Mouse (Mus musculus): ENCODE measurements at regions not wholly inside any gene's neighbourhood (a gene's known extent, or its start where the extent isn't known, plus 50 kb on each side); places are given as distances from the start of the nearest gene placed in this dataset.

- Histone ChIP-seq H3K36me3 (no peaks in the 10 kb centered on the region), H3K4me3 (no peak overlapping the region), H3K9ac (no peak overlapping the region), H3K27ac (no peak overlapping the region), H3K4me1 (no peaks in the 10 kb centered on the region), H3K9me3 (no peaks in the 10 kb centered on the region), H3K27me3 (no peaks in the 10 kb centered on the region), H3K4me2 (replicated peaks) (no peak overlapping the region)
- no peak for ATAC-seq (ENCODE audit: insufficient number of reproducible peaks, insufficient read depth, low FRiP score, low TSS enrichment)
- 87% methylated on average over 5 of the region's 5 CpGs for WGBS
These were observed 559.5 kb upstream of the Plxna2 start for GRCm38 (mm10) chr1:194058512-194058911.

- Histone ChIP-seq H3K4me2 (replicated peaks) (no peak overlapping the region), H3K27me3 (no peaks in the 10 kb centered on the region), H3K36me3 (no peaks in the 10 kb centered on the region), H3K4me1 (no peaks in the 10 kb centered on the region), H3K27ac (no peak overlapping the region), H3K9ac (no peak overlapping the region), H3K9me3 (no peaks in the 10 kb centered on the region), H3K4me3 (no peak overlapping the region)
- ATAC-seq (ENCODE audit: insufficient number of reproducible peaks, insufficient read depth, low FRiP score, low TSS enrichment) = no peak
- WGBS = 21% methylated on average over 1 of the region's 1 CpGs
These were observed 561.5 kb upstream of the Plxna2 start for GRCm38 (mm10) chr1:194056544-194056943.

DNA sequence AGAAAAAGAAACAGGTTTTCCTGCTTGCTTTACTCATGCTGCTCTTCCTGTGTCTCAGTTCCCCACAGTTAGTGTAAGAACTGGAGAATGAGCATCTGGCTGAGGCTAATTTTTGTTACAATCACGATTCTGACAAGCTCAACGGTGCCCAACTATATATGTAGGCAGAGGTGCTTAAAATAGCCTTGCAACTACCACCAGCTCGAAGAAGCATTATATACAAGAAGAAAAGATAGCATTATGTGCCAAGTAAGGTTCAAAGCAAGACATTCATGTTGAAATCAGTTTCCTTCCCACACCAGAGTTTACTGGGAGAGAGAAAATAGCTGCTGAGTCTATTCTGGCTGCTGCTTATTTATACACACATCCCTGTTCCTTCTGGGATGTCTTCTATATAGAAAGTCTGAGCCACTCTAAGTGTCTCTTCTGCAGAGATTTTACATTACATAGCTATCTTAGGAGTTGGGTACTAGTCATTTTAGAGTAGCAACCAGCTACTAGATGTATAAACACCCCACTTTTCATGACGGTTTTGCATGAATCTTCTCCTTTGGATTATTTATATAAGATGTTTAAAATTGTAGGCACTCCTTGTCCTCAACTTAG is 568.2 kb upstream of the Plxna2 start:
- H3K27ac ChIP-seq = no peak overlapping the region
- no peak overlapping the region for H3K9ac ChIP-seq
- 73% methylated on average over 4 of the region's 4 CpGs for WGBS
- no peaks in the 10 kb centered on the region for H3K9me3 ChIP-seq
- no peaks in the 10 kb centered on the region for H3K36me3 ChIP-seq
- ATAC-seq (ENCODE audit: insufficient number of reproducible peaks, insufficient read depth, low FRiP score, low TSS enrichment) = no peak
- no peak overlapping the region for H3K4me3 ChIP-seq
- no peaks in the 10 kb centered on the region for H3K27me3 ChIP-seq
- no peaks in the 10 kb centered on the region for H3K4me1 ChIP-seq
- no peak overlapping the region for H3K4me2 ChIP-seq (replicated peaks)

DNA sequence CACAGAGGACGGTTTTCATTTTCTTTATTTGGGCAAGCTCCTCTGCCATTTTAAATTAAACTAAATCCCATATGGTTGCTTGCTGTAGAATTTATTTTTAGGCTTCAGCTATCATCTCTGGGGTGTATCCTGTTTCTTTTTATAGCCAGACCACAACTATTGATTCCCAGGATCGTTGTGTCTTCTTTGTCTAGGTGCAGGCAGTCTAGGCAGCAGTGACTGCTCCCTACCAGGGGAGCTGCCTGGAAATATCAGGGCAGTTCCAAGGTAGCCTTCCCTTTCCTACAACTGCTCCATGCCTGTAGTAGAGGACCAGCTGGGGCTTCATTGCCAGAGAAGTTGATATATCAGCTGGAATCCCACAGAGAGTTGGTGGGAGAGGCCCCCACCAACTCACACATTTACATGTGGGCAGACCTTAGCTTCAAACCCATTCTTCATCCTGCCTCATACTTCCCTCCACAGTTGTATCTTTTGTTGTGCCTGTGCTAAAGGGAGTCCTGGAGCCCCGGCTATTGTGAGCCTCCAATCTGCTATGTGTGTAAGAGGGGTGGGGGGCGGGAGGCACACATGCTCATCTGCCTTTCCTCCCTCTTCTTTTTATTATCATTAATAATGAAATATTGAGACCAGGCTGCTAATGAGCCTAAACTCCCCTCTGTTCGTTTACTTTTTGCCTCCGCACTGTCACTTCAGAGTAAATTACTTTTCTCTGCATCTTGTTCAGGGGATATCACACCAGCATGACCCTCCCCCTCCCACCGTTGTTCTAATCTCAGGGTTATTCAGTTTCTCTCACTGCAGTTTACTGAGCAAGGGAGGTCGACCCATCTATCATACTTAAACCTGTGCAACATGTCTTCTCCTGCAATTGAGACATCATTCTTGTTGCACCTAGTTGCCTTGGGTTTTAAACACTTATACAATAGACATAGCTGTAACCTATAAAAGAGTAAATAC is 576.3 kb upstream of the Plxna2 start:
- H3K27me3 ChIP-seq = no peaks in the 10 kb centered on the region
- no peak overlapping the region for H3K27ac ChIP-seq
- no peak overlapping the region for H3K4me2 ChIP-seq (replicated peaks)
- H3K9ac ChIP-seq = no peak overlapping the region
- no peak overlapping the region for H3K4me3 ChIP-seq
- WGBS = 66% methylated on average over 8 of the region's 8 CpGs
- H3K36me3 ChIP-seq = no peaks in the 10 kb centered on the region
- no peaks in the 10 kb centered on the region for H3K9me3 ChIP-seq
- 0 out of 2 replicates have a peak, but pooled peaks cover 6% of the 10 kb centered on the region for H3K4me1 ChIP-seq
- ATAC-seq (ENCODE audit: insufficient number of reproducible peaks, insufficient read depth, low FRiP score, low TSS enrichment) = no peak

DNA sequence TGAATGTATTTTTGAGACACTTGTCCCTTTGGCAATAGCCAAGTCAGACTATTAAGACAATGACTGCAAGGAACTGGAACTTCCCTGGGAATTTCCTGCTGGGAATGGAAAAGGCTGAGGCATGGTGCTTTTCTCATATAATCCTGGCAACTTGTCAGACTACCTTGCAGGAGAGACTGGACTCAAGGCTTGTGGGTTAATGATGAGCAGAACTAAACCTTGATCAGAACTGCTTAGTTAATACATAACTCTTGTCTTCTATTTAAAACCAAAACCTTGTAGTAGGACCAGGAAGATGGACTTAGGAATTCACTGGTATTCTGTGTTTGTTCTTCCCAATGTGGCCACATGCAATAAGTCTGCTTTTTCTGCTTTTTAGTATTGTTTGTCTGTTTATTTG is 579.3 kb upstream of the Plxna2 start:
- no peak for ATAC-seq (ENCODE audit: insufficient number of reproducible peaks, insufficient read depth, low FRiP score, low TSS enrichment)
- no peaks in the 10 kb centered on the region for H3K36me3 ChIP-seq
- no peak overlapping the region for H3K4me3 ChIP-seq
- H3K4me1 ChIP-seq = 0 out of 2 replicates have a peak, but pooled peaks cover 6% of the 10 kb centered on the region
- H3K4me2 ChIP-seq (replicated peaks) = no peak overlapping the region
- no peaks in the 10 kb centered on the region for H3K27me3 ChIP-seq
- H3K9me3 ChIP-seq = no peaks in the 10 kb centered on the region
- no peak overlapping the region for H3K9ac ChIP-seq
- H3K27ac ChIP-seq = no peak overlapping the region

- ATAC-seq (ENCODE audit: insufficient number of reproducible peaks, insufficient read depth, low FRiP score, low TSS enrichment) = no peak
- no peak overlapping the region for H3K27ac ChIP-seq
These were observed 583.7 kb upstream of the Plxna2 start for GRCm38 (mm10) chr1:194034199-194034883.

DNA sequence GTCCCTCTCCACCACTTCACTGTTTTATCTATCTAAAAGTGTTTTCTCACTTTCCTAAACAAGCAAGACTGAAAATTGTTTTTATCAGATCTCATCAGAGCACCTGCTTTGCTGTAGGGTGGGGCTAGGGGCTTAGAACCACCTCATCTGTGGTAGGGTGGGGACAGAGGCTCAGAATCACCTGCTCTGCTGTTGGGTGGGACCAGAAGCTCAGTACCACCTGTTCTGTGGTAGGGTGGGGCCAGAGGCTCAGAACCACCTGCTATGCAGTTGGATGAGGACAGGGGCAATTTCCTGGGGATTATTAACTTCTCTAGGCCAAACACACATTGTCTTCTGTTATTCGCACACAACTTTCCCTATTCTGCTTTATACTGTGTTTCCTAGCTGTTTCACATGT is 585.4 kb upstream of the Plxna2 start:
- no peak overlapping the region for H3K9ac ChIP-seq
- H3K27me3 ChIP-seq = no peaks in the 10 kb centered on the region
- H3K4me1 ChIP-seq = no peaks in the 10 kb centered on the region
- no peak overlapping the region for H3K4me3 ChIP-seq
- no peak for ATAC-seq (ENCODE audit: insufficient number of reproducible peaks, insufficient read depth, low FRiP score, low TSS enrichment)
- no peaks in the 10 kb centered on the region for H3K9me3 ChIP-seq
- H3K27ac ChIP-seq = no peak overlapping the region
- no peak overlapping the region for H3K4me2 ChIP-seq (replicated peaks)
- WGBS = 87% methylated on average over 1 of the region's 1 CpGs
- H3K36me3 ChIP-seq = no peaks in the 10 kb centered on the region

More at GRCm38 (mm10) chr1:194034199-194034883, 583.7 kb upstream of the Plxna2 start:
- 37% methylated on average over 5 of the region's 5 CpGs for WGBS
- Histone ChIP-seq H3K4me2 (replicated peaks) (no peak overlapping the region), H3K4me3 (no peak overlapping the region), H3K9ac (no peak overlapping the region), H3K36me3 (no peaks in the 10 kb centered on the region), H3K27me3 (no peaks in the 10 kb centered on the region), H3K4me1 (no peaks in the 10 kb centered on the region), H3K9me3 (no peaks in the 10 kb centered on the region)

- Histone ChIP-seq H3K4me3 (no peak overlapping the region), H3K9ac (no peak overlapping the region), H3K9me3 (no peaks in the 10 kb centered on the region), H3K4me1 (no peaks in the 10 kb centered on the region), H3K27me3 (no peaks in the 10 kb centered on the region), H3K27ac (no peak overlapping the region), H3K36me3 (no peaks in the 10 kb centered on the region), H3K4me2 (replicated peaks) (no peak overlapping the region)
- WGBS = 60% methylated on average over 3 of the region's 3 CpGs
- ATAC-seq (ENCODE audit: insufficient number of reproducible peaks, insufficient read depth, low FRiP score, low TSS enrichment) = no peak
These were observed 587.3 kb upstream of the Plxna2 start for GRCm38 (mm10) chr1:194030651-194031228.

GRCm38 (mm10) chr1:194026958-194027692 is 590.9 kb upstream of the Plxna2 start:
- H3K27ac ChIP-seq = no peak overlapping the region
- no peaks in the 10 kb centered on the region for H3K9me3 ChIP-seq
- no peaks in the 10 kb centered on the region for H3K27me3 ChIP-seq
- no peak for ATAC-seq (ENCODE audit: insufficient number of reproducible peaks, insufficient read depth, low FRiP score, low TSS enrichment)
- H3K36me3 ChIP-seq = no peaks in the 10 kb centered on the region
- H3K9ac ChIP-seq = no peak overlapping the region
- H3K4me1 ChIP-seq = no peaks in the 10 kb centered on the region
- 73% methylated on average over 7 of the region's 7 CpGs for WGBS
- H3K4me2 ChIP-seq (replicated peaks) = no peak overlapping the region
- H3K4me3 ChIP-seq = no peak overlapping the region

DNA sequence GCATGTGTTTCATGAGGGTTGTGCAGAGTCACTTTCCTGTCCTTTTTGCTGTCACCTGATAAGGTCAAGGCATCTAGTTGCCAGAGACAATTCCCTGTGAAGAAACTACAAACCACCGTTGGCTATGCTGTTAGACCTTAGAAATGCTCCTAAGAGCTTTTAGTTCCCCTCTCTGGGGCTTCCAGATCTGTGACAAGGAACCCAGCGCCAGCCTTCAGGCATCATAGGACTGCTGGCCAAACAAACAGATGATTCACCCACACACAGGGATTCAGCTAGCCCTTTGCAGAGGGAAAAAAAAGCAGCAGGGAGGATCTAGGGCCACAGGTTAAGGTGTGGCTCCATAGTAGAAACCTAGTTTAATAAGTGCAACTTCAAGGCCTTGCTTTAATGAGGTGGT is 591.8 kb upstream of the Plxna2 start:
- H3K27ac ChIP-seq = no peak overlapping the region
- no peaks in the 10 kb centered on the region for H3K27me3 ChIP-seq
- no peaks in the 10 kb centered on the region for H3K36me3 ChIP-seq
- no peaks in the 10 kb centered on the region for H3K9me3 ChIP-seq
- no peak for ATAC-seq (ENCODE audit: insufficient number of reproducible peaks, insufficient read depth, low FRiP score, low TSS enrichment)
- H3K4me3 ChIP-seq = no peak overlapping the region
- no peaks in the 10 kb centered on the region for H3K4me1 ChIP-seq
- 45% methylated on average over 2 of the region's 2 CpGs for WGBS
- H3K4me2 ChIP-seq (replicated peaks) = no peak overlapping the region
- no peak overlapping the region for H3K9ac ChIP-seq

DNA sequence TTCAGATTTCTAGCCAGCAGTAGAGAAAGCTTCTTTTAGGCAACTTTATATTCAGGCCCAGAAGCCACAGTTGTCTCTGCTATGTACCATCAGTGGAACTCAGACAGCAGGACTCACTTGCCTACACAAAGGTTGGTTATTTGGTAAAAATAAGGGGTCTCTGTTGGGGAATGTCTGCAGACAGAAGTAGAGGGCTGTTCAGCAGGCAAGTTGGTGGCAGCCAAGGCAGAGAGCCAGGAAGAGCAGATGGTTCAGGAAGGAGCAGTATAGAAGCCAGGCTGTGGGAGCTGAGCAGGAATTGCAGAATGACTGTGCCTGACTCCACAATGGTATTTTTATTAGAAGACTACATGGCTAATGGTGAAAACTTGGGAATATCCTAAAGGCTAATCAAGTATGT is 598.7 kb upstream of the Plxna2 start:
- no peaks in the 10 kb centered on the region for H3K9me3 ChIP-seq
- ATAC-seq (ENCODE audit: insufficient number of reproducible peaks, insufficient read depth, low FRiP score, low TSS enrichment) = no peak
- no peak overlapping the region for H3K4me2 ChIP-seq (replicated peaks)
- H3K36me3 ChIP-seq = no peaks in the 10 kb centered on the region
- H3K4me3 ChIP-seq = no peak overlapping the region
- H3K27ac ChIP-seq = no peak overlapping the region
- no peak overlapping the region for H3K9ac ChIP-seq
- no peaks in the 10 kb centered on the region for H3K4me1 ChIP-seq
- no peaks in the 10 kb centered on the region for H3K27me3 ChIP-seq

All from embryonic facial prominence, embryonic 12.5 days (tissue).